Mouse (Mus musculus): ENCODE measurements at regions not wholly inside any gene's neighbourhood (a gene's known extent, or its start where the extent isn't known, plus 50 kb on each side); places are given as distances from the start of the nearest gene placed in this dataset.
"Not testable (repeated sequence)": the region's sequence is repeated elsewhere in the genome, so short reads cannot be mapped to it uniquely, and the experiment has no call there.

- 65% methylated on average over 1 of the region's 1 CpGs for WGBS
- H3K4me2 ChIP-seq (replicated peaks; ENCODE audit: low read depth, low read length): no peak overlapping the region
- ATAC-seq (ENCODE audit: low FRiP score, low TSS enrichment): no peak; the same call in 1 of the 2 replicates
These were observed 233.8 kb downstream of the Kctd12 start for GRCm38 (mm10) chr14:102748687-102749086.

GRCm38 (mm10) chr14:102742331-102742730 is 240.1 kb downstream of the Kctd12 start:
- no peaks in the 10 kb centered on the region for H3K36me3 ChIP-seq (ENCODE audit: insufficient read depth, low read length)
- ATAC-seq (ENCODE audit: low FRiP score, low TSS enrichment): no peak
- WGBS: 88% methylated on average over 8 of the region's 8 CpGs
- H3K9me3 ChIP-seq (ENCODE audit: low read length): no peaks in the 10 kb centered on the region
- no peaks in the 10 kb centered on the region for H3K27me3 ChIP-seq (ENCODE audit: insufficient read depth, low read length)
- H3K4me2 ChIP-seq (replicated peaks; ENCODE audit: low read depth, low read length): no peak overlapping the region
- no peaks in the 10 kb centered on the region for H3K4me1 ChIP-seq (ENCODE audit: insufficient read depth, low read length)
- no peak overlapping the region for H3K9ac ChIP-seq (replicated peaks; ENCODE audit: low read length)
- no peak overlapping the region for H3K4me3 ChIP-seq (ENCODE audit: low read length)
- H3K27ac ChIP-seq (ENCODE audit: low read length): no peak overlapping the region

More at GRCm38 (mm10) chr14:102748687-102749086, 233.8 kb downstream of the Kctd12 start:
- no peaks in the 10 kb centered on the region for H3K4me1 ChIP-seq (ENCODE audit: insufficient read depth, low read length)
- no peaks in the 10 kb centered on the region for H3K36me3 ChIP-seq (ENCODE audit: insufficient read depth, low read length)
- H3K9me3 ChIP-seq (ENCODE audit: low read length): no peaks in the 10 kb centered on the region
- H3K9ac ChIP-seq (replicated peaks; ENCODE audit: low read length): no peak overlapping the region
- H3K27ac ChIP-seq (ENCODE audit: low read length): no peak overlapping the region
- H3K27me3 ChIP-seq (ENCODE audit: insufficient read depth, low read length): no peaks in the 10 kb centered on the region
- H3K4me3 ChIP-seq (ENCODE audit: low read length): no peak overlapping the region

- 55% methylated on average over 2 of the region's 2 CpGs for WGBS
- Histone ChIP-seq H3K9ac (replicated peaks; ENCODE audit: low read length) (no peak overlapping the region), H3K9me3 (ENCODE audit: low read length) (no peaks in the 10 kb centered on the region), H3K4me2 (replicated peaks; ENCODE audit: low read depth, low read length) (no peak overlapping the region), H3K4me1 (ENCODE audit: insufficient read depth, low read length) (no peaks in the 10 kb centered on the region), H3K36me3 (ENCODE audit: insufficient read depth, low read length) (no peaks in the 10 kb centered on the region), H3K4me3 (ENCODE audit: low read length) (no peak overlapping the region), H3K27me3 (ENCODE audit: insufficient read depth, low read length) (no peaks in the 10 kb centered on the region), H3K27ac (ENCODE audit: low read length) (no peak overlapping the region)
- ATAC-seq (ENCODE audit: low FRiP score, low TSS enrichment): no peak
These were observed 245.8 kb downstream of the Kctd12 start for GRCm38 (mm10) chr14:102736656-102737055.

GRCm38 (mm10) chr14:102733718-102734117 is 248.7 kb downstream of the Kctd12 start:
- H3K9me3 ChIP-seq (ENCODE audit: low read length); ATAC-seq (ENCODE audit: low FRiP score, low TSS enrichment); H3K36me3 ChIP-seq (ENCODE audit: insufficient read depth, low read length); H3K9ac ChIP-seq (replicated peaks; ENCODE audit: low read length); H3K4me1 ChIP-seq (ENCODE audit: insufficient read depth, low read length); H3K27ac ChIP-seq (ENCODE audit: low read length); H3K27me3 ChIP-seq (ENCODE audit: insufficient read depth, low read length); H3K4me2 ChIP-seq (replicated peaks; ENCODE audit: low read depth, low read length); H3K4me3 ChIP-seq (ENCODE audit: low read length): not testable (repeated sequence)
- WGBS: 89% methylated on average over 4 of the region's 4 CpGs

- 75% methylated on average over 5 of the region's 5 CpGs for WGBS
- ATAC-seq (ENCODE audit: low FRiP score, low TSS enrichment): no peak
- Histone ChIP-seq H3K9me3 (ENCODE audit: low read length) (no peaks in the 10 kb centered on the region), H3K4me1 (ENCODE audit: insufficient read depth, low read length) (no peaks in the 10 kb centered on the region), H3K9ac (replicated peaks; ENCODE audit: low read length) (no peak overlapping the region), H3K4me3 (ENCODE audit: low read length) (no peak overlapping the region), H3K36me3 (ENCODE audit: insufficient read depth, low read length) (no peaks in the 10 kb centered on the region), H3K27me3 (ENCODE audit: insufficient read depth, low read length) (no peaks in the 10 kb centered on the region), H3K4me2 (replicated peaks; ENCODE audit: low read depth, low read length) (no peak overlapping the region), H3K27ac (ENCODE audit: low read length) (no peak overlapping the region)
These were observed 250.7 kb downstream of the Kctd12 start for GRCm38 (mm10) chr14:102731746-102732145.

- WGBS: 32% methylated on average over 2 of the region's 2 CpGs
- no peak overlapping the region for H3K4me2 ChIP-seq (replicated peaks; ENCODE audit: low read depth, low read length)
- no peaks in the 10 kb centered on the region for H3K9me3 ChIP-seq (ENCODE audit: low read length)
- no peaks in the 10 kb centered on the region for H3K27me3 ChIP-seq (ENCODE audit: insufficient read depth, low read length)
- no peak overlapping the region for H3K9ac ChIP-seq (replicated peaks; ENCODE audit: low read length)
- H3K4me1 ChIP-seq (ENCODE audit: insufficient read depth, low read length): peaks cover 5% of the 10 kb centered on the region; the same call in 1 of the 2 replicates
- no peak overlapping the region for H3K27ac ChIP-seq (ENCODE audit: low read length)
- no peak overlapping the region for H3K4me3 ChIP-seq (ENCODE audit: low read length)
- H3K36me3 ChIP-seq (ENCODE audit: insufficient read depth, low read length): no peaks in the 10 kb centered on the region
- ATAC-seq (ENCODE audit: low FRiP score, low TSS enrichment): peak; percentile 65; the same call in 1 of the 2 replicates
These were observed 259.8 kb downstream of the Kctd12 start for GRCm38 (mm10) chr14:102722633-102723032.

- Histone ChIP-seq H3K36me3 (ENCODE audit: insufficient read depth, low read length) (no peaks in the 10 kb centered on the region), H3K27ac (ENCODE audit: low read length) (no peak overlapping the region), H3K9ac (replicated peaks; ENCODE audit: low read length) (no peak overlapping the region), H3K27me3 (ENCODE audit: insufficient read depth, low read length) (no peaks in the 10 kb centered on the region), H3K4me2 (replicated peaks; ENCODE audit: low read depth, low read length) (no peak overlapping the region), H3K4me3 (ENCODE audit: low read length) (no peak overlapping the region), H3K9me3 (ENCODE audit: low read length) (no peaks in the 10 kb centered on the region), H3K4me1 (ENCODE audit: insufficient read depth, low read length) (peaks cover 5% of the 10 kb centered on the region; the same call in 1 of the 2 replicates)
- WGBS: 63% methylated on average over 2 of the region's 2 CpGs
- no peak for ATAC-seq (ENCODE audit: low FRiP score, low TSS enrichment)
These were observed 263.9 kb downstream of the Kctd12 start for GRCm38 (mm10) chr14:102718558-102718957.

GRCm38 (mm10) chr14:102712600-102712999 is 269.8 kb downstream of the Kctd12 start:
- no peak overlapping the region for H3K27ac ChIP-seq (ENCODE audit: low read length)
- H3K9me3 ChIP-seq (ENCODE audit: low read length): no peaks in the 10 kb centered on the region
- no peaks in the 10 kb centered on the region for H3K27me3 ChIP-seq (ENCODE audit: insufficient read depth, low read length)
- 82% methylated on average over 1 of the region's 1 CpGs for WGBS
- H3K4me3 ChIP-seq (ENCODE audit: low read length): no peak overlapping the region
- H3K4me1 ChIP-seq (ENCODE audit: insufficient read depth, low read length): no peaks in the 10 kb centered on the region
- H3K9ac ChIP-seq (replicated peaks; ENCODE audit: low read length): no peak overlapping the region
- no peak overlapping the region for H3K4me2 ChIP-seq (replicated peaks; ENCODE audit: low read depth, low read length)
- no peak for ATAC-seq (ENCODE audit: low FRiP score, low TSS enrichment)
- no peaks in the 10 kb centered on the region for H3K36me3 ChIP-seq (ENCODE audit: insufficient read depth, low read length)

GRCm38 (mm10) chr14:102706704-102707336 is 275.6 kb downstream of the Kctd12 start:
- Histone ChIP-seq H3K9ac (replicated peaks; ENCODE audit: low read length) (no peak overlapping the region), H3K27me3 (ENCODE audit: insufficient read depth, low read length) (no peaks in the 10 kb centered on the region), H3K4me3 (ENCODE audit: low read length) (no peak overlapping the region), H3K27ac (ENCODE audit: low read length) (no peak overlapping the region), H3K36me3 (ENCODE audit: insufficient read depth, low read length) (no peaks in the 10 kb centered on the region), H3K4me1 (ENCODE audit: insufficient read depth, low read length) (peaks cover 6% of the 10 kb centered on the region; the same call in 1 of the 2 replicates), H3K9me3 (ENCODE audit: low read length) (no peaks in the 10 kb centered on the region), H3K4me2 (replicated peaks; ENCODE audit: low read depth, low read length) (no peak overlapping the region)
- ATAC-seq (ENCODE audit: low FRiP score, low TSS enrichment): no peak
- WGBS: 66% methylated on average over 5 of the region's 5 CpGs

GRCm38 (mm10) chr14:102701108-102701507 is 281.3 kb downstream of the Kctd12 start:
- ATAC-seq (ENCODE audit: low FRiP score, low TSS enrichment): no peak
- H3K4me3 ChIP-seq (ENCODE audit: low read length): no peak overlapping the region
- no peaks in the 10 kb centered on the region for H3K36me3 ChIP-seq (ENCODE audit: insufficient read depth, low read length)
- H3K9me3 ChIP-seq (ENCODE audit: low read length): no peaks in the 10 kb centered on the region
- WGBS: 72% methylated on average over 2 of the region's 2 CpGs
- no peak overlapping the region for H3K9ac ChIP-seq (replicated peaks; ENCODE audit: low read length)
- H3K27ac ChIP-seq (ENCODE audit: low read length): no peak overlapping the region
- H3K4me1 ChIP-seq (ENCODE audit: insufficient read depth, low read length): peaks cover 6% of the 10 kb centered on the region; the same call in 1 of the 2 replicates
- no peaks in the 10 kb centered on the region for H3K27me3 ChIP-seq (ENCODE audit: insufficient read depth, low read length)
- no peak overlapping the region for H3K4me2 ChIP-seq (replicated peaks; ENCODE audit: low read depth, low read length)

Data from kidney, embryonic 16.5 days (tissue).